Mouse (Mus musculus) megakaryocyte, embryonic 14.5 days (primary cell): Measurements from ENCODE around the gene 2410004P03Rik.

Experiments
- FLI1 ChIP-seq: IDR thresholded peaks from 2 replicates; pipeline ENCODE4 v1.6.1; 2012; ENCODE audit warnings: low read length, inconsistent platforms, mixed read lengths
- GATA1 ChIP-seq: IDR thresholded peaks from 3 replicates; pipeline ENCODE4 v1.6.1; 2012; ENCODE audit warnings: mixed read lengths, low read length, inconsistent platforms, borderline replicate concordance

- no peak for TF ChIP-seq GATA1
- no peak for TF ChIP-seq FLI1
Measured at GRCm38 (mm10) chr12:17012067-17012899, 756 bp upstream of the 2410004P03Rik start.
